Mouse (Mus musculus) heart, adult 9 months (tissue): ENCODE results near the gene Gm49384.
A peak's percentile ranks its signal among the peaks of the same experiment; 100 is the strongest.
"Not testable (repeated sequence)": the region's sequence is repeated elsewhere in the genome, so short reads cannot be mapped to it uniquely, and the experiment has no call there.

Source experiments
- DNase-seq, 2 experiments: peaks; one replicate each; pipeline ENCODE4 v3.0.0; 2022; ENCODE audit warnings: low spot score in 2 of 2

The Gm49384 gene

DNA sequence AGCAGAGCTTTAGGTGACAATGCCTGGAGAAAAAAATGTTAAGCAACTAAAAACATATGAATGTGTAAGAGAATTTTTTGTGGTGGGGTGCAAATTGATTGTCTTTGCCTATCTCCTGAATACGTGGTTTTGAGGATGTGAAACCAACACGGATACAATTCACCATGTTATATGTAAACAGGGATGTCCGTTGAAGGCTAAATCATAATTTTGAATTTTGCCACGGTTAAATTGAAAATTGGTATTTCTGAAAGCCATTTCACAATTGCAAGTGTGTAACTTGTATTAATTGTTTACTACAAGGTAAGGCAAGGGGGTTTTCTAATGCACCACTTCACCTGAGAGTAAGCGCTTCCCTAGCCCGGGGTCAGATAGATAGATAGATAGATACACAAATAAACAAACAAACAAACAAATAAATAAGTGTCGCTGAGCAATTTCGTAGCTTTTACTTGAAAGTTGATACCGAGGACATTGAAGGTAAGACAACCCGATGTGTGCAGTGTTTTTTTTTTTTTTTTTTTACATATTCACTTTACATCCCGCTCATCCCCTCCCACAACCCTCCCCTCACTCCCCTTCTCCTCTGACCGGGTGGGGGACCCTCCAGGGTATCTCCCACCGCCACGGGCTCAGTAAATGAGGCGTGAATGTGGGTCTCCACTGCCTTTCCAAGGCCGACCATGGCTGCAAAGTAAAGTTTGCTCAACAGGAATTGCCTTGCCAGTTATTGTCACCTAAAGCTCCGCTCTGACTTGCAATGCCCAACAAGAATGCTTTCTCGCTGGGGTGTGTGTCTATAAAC lies 36.2 kb downstream of the Gm49384 start:
- DNase-seq: no peak

DNA sequence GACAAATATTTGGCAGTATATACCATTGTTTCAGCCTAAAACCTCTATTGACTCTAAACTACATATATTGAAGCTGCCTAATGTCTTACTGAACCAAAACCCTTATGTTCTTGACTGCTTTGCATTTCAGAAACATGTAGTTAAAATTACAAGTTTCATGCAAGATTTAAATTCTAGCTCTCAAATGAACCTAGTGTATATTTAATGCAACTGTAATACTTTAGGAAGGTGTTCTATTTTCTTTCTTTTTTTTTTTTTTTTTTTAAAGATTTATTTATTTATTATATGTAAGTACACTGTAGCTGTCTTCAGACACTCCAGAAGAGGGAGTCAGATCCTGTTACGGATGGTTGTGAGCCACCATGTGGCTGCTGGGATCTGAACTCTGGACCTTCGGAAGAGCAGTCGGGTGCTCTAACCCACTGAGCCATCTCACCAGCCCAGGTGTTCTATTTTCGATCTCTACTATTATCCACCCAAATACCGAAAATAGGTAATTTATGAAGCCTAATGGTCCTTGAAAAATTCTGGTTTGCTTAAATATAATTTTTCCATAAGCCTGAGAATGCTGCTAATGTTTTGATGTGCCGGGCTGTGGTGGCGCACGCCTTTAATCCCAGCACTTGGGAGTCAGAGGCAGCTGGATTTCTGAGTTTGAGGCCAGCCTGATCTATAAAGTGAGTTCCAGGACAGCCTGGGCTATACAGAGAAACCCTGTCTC lies 37.0 kb downstream of the Gm49384 start:
- not testable (repeated sequence) for DNase-seq

DNA sequence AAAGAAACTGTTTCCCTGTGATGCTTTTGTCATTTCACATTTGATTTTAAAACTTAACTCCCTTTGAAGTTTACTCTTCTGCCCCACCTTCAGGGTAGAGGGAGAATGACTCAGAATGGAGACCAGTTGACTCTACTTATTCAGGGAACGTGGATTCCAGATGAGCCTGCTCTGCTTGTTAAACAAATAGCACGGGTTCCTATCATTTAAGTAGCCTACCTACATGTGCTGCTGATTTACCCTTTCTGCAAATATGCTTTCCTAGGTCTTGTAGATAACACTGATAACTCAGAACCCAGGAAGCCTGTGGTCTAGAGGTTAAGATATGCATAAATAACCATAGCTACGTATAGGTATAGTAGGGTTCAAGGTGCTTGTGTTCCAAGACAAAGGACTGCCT lies 39.2 kb downstream of the Gm49384 start:
- DNase-seq: no peak

DNA sequence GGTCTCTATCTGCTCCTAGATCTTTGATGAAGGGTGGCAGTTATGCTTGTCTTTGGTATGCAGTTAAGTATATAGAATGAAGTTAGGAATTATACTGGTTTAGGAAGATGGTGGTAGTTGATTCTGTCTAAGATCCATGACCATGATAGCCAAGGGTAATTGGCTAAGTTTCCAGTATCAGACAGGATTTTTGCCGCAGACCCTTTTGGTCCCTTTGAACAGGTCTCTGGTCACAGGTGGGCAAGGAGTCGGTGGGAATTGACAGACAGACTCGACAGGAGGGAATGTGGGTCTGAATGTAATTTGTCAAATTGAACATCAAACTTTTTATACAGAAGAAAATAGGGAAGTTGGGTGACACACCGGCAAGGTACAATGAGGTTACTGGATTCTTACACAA lies 40.5 kb downstream of the Gm49384 start:
- DNase-seq: not testable (repeated sequence)

DNA sequence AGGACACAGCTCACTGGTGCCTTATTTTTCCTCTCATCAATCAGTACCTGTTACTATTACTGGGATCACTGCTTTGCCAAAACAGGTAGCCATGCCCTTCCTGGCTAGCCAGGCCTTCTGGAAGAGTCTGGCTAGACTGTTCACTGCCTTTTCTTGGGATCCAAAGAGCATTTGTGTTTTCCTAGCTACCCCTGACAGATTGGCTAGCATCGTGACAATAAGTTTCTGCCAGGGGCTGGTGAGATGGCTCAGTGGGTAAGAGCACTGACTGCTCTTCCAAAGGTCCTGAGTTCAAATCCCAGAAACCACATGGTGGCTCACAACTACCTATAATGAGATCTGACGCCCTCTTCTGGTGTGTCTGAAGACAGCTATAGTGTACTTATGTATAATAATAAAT lies 43.4 kb downstream of the Gm49384 start:
- not testable (repeated sequence) for DNase-seq

DNA sequence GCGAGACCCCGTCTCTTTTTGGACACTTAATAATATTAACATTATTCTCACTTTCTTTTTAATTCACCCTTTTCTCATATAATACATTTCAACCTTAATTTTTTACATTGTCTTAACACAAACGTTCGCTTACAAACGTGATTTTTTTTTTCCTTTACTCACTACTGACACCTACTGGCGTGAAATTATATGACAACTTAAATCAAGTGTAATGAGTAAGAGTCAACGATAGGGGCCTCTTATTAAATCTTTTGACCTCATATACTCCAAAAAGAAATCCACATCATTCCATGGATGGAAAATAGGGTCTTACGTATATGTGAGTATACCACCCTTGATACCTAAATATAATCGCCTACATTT lies 44.5 kb downstream of the Gm49384 start:
- peak; percentile 21 to 61 for DNase-seq

DNA sequence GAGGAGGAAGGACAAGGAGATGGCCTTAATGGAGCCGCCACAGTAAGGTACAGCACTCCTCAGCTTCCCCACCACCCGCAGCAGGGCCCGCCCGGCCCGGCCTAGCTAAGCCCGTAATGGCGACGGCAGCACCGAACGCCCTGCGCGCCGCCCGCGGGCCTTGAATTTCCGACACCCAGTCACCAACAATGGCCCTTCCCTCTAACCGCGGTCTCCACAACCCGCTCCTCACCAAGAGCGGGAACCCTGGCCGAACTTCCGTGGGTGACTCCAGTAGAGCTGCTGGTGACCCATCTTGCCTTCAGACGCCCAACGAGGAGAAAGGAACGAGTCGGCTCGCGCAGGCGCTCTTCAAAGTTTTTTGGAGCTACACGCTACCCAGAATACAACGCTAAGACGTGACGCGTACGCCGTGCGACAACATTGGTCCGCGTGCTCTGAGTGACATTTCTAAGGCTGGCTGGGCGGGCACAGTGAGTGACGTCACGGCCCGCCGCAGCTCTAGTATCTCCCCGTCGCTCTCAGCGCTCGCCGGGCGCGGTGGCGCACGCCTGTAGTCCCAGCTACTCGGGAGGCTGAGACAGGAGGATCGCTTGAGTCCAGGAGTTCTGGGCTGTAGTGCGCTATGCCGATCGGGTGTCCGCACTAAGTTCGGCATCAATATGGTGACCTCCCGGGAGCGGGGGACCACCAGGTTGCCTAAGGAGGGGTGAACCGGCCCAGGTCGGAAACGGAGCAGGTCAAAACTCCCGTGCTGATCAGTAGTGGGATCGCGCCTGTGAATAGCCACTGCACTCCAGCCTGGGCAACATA lies 45.1 kb downstream of the Gm49384 start, which contains the start of gene Rps29:
TSS of gene Rps29 (minus strand) at position 422 of the 813 bp plus-strand sequence.
- peak; percentile 97 to 98 for DNase-seq

DNA sequence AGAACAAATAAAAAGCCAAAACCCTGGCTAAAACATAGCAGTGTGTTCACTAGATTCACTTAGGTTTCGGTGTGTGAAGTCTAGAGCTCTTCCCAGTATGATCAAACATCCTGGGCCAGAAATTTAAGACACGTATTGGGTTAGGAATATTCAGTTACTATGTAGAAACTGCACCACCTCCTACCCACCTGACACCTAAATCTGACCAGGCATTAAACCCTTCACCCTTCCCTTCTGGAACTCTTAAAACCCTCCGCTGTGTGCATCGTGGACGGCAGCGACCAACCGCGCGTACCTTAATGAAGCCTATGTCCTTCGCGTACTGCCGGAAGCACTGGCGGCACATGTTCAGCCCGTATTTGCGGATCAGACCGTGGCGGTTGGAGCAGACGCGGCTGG lies 45.7 kb downstream of the Gm49384 start:
- peak in 1 of 2 experiments; percentile 16 for DNase-seq

DNA sequence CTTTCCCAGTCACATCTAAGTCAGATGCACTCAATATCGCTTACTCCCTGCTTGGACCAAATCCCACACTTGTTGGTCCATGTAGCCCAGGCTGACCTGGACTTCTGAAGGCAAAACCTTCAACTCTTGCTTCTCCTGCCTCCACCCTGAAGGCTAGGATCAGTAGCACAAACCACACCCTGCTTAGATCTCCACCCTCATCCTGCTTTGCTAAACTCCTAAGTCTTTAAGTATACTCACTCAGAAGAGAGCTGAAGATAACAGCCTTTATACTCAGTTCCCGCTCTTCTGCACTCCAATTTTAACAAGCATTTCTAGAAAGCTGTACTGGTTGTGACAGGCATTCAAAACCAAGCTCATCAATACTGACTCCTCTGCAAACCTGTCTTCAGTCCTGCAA lies 47.0 kb downstream of the Gm49384 start:
- DNase-seq: no peak

DNA sequence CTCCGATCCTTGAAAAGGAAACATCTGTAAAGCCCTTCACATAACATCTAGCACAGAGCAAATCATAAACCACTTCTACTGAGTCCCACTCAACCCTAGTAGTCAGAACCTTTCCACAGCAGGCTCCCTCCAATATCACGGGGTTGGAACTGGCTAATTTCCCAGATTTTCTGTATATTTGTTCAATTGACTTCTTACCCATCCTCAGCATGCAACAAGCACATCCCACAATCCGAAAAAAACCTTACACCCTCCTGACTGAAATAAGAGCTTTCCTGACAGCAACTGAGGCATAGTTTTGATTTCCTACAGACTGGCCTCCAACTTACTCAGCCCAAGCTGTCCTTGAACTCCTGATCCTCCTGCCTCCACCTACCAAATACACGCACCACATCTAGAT lies 47.6 kb downstream of the Gm49384 start:
- no peak for DNase-seq

DNA sequence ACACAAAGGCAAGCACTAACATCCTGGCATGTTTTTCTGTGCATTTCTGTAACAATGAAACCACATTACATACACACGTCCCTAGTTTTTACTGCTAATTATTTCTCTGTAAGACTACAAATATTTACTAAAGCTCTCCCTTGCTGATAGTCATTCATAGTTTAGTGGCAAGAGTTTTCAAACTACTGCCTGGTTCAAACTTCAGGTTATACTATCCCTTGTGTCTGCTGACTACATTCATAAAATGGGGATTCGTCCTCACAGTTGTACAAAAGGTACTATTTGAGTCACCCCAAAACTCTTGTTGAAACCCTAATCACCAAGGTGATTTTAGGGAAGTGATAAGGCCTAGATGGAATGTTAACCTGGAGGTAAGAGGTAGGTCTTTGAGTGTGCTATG lies 48.1 kb downstream of the Gm49384 start:
- no peak for DNase-seq

DNA sequence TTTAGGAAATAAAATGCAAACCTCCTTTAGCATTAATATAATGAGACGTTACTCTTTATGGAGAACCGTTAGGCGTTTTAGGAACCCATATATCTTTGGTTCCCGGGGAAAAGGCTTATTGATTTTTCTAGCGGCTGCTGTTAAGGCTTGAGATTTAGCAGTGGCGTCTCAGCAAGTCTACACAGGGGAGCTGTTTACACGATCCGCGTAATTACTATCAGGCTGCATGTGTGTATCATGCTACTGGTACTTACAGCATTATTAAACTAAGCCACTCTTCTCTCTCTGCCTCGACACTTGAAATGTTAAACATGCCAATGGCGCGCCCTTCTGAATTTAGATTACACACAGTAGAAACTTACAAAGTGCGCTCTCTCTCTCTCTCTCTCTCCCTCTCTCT lies 54.0 kb downstream of the Gm49384 start:
- no peak for DNase-seq

DNA sequence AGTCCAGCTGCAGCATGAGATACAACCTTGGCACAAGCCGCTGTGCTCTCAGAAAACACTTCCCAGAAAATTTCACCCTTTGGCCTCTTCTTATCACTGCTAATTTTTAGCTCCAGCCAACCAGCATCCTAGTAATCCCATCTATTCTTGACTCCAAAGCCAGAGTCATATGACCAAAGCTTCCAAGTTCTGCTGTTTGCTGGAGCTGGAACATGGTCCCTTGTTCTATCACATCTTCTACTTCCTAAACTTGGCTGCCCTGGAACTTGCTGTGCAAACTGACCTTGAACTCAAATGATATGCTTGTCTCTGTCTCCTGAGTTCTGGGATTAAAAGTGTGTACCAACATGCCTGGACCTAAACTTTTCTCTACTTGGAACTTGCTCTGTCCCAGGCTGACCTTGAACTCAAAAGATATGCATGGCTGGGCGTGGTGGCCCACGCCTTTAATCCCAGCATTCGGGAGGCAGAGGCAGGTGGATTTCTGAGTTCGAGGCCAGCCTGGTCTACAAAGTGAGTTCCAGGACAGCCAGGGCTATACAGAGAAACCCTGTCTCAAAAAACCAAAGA lies 56.8 kb downstream of the Gm49384 start:
- peak; percentile 31 to 49 for DNase-seq

DNA sequence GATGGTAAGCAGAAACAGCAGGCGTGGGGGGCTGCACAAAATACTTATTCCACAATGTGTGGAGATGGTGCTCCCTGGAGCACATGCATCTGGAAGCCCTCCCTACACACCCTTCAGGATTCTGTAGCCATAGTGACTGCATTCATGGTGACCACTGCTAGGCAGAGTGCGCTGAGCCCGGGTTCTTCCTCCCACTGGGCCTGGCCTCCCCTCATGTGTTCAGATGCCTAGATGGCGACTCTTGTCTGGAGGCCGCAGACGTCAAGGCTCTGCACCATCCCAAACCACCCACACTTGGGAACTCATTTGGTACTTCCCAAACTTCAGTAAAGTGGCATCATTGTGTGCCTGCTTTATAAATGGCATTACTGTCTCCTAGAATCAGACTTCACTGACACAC lies 60.6 kb downstream of the Gm49384 start:
- no peak for DNase-seq

DNA sequence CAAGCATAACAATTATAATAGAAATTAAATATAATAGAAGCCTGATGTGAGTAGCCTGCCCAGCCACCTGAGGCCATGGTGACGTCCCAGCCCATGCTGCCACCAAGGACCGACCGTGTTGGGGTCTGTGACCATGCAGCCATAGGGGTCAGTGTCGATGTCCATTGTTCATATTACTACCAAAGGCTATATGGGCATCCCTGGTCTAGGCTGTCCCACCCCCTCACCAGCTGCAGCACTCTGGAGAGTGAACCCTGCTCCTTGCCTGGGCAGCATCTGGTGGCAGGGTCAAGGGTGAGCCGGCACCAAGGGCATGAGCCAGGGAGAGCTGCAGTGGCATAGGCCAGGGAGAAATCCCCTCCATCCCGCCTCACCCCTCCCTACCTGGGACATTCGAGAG lies 64.2 kb downstream of the Gm49384 start:
- DNase-seq: no peak
